Mouse (Mus musculus): ENCODE data around the gene Dnajc1.

Dnajc1 gene

GRCm38 (mm10) chr2:18300949-18301348, 91.7 kb downstream of the Dnajc1 start:
- DNase-seq (ENCODE audit: low spot score in 2 of 2): no peak

DNA sequence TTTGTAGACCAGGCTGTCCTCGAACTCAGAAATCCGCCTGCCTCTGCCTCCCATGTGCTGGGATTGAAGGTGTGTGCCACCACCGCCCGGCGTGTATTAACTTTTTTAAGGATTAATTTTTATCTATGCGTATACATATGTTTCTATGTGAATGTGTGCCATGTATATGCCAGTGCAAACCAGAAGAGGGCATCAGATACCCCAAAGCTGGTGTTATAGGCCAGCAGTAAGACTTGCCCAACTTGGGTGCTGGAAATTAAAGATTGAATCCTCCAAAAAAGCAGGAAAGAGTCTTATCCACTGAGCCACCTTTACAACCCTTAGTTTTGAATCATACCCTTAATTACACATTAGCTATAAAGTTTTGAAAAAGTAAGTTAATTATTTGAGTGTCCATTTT, 107.5 kb downstream of the Dnajc1 start:
- no peak for DNase-seq (ENCODE audit: low spot score in 2 of 2)

GRCm38 (mm10) chr2:18265736-18266135, 126.9 kb downstream of the Dnajc1 start:
- DNase-seq (ENCODE audit: low spot score in 2 of 2): no peak

DNA sequence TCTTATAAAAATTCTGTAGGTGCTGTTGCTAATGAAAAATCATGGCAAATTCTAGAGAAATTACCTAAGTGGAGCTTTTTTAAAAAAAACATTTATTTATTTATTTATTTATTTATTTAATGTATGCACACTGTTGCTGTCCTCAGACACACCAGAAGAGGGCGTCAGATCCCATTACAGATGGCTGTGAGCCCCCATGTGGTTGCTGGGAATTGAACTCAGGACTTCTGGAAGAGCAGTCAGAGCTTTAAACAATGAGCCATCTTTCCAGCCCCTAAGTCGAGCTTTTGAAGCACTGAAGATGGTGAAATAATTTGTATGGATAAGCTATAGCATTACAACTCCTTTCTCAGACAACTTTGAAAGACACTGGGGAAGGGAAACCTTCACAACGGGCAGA, 128.1 kb downstream of the Dnajc1 start:
- no peak for DNase-seq (ENCODE audit: low spot score in 2 of 2)

GRCm38 (mm10) chr2:18262298-18262697, 130.3 kb downstream of the Dnajc1 start:
- no peak for DNase-seq (ENCODE audit: low spot score in 2 of 2)

- DNase-seq (ENCODE audit: low spot score in 2 of 2): no peak
Measured at GRCm38 (mm10) chr2:18249224-18249623, 143.4 kb downstream of the Dnajc1 start.

GRCm38 (mm10) chr2:18235524-18235923, 157.1 kb downstream of the Dnajc1 start:
- DNase-seq (ENCODE audit: low spot score in 2 of 2): no peak

DNA sequence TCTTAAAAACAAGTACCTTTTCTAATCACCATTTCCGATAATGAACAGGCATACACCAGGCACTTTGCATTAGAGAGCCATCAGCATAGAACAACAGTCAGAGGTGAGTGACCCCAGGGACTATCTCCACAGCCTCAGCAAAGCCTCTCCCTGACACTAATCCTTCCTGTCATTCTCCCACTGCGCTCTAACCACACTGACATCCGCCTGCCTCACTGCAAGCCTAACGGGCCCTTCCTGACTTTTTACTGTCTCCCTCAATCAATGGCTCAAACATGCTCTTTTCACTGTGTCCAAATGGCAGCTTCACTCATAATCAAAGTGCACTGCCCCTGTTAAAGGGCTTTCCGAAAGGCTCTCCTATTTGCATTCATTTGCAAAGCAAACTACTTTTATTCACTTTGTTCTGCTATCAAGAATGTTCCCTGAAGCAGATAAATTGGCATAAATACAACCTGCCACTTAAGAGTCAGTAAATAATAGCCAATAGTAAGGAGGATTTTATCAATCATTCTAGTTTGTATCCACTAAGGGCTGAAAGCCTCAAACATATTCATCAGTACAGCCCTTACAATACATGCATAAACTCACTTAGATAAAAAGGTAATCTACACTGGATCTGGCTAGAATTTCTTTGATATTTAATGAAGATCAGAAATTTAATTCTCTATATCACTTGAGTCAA, 159.6 kb downstream of the Dnajc1 start:
- DNase-seq (ENCODE audit: low spot score in 2 of 2): no peak

- no peak for DNase-seq (ENCODE audit: low spot score in 2 of 2)
Measured at GRCm38 (mm10) chr2:18231143-18231542, 161.5 kb downstream of the Dnajc1 start.

- no peak for DNase-seq (ENCODE audit: low spot score in 2 of 2)
Measured at GRCm38 (mm10) chr2:18229279-18229678, 163.4 kb downstream of the Dnajc1 start.

DNA sequence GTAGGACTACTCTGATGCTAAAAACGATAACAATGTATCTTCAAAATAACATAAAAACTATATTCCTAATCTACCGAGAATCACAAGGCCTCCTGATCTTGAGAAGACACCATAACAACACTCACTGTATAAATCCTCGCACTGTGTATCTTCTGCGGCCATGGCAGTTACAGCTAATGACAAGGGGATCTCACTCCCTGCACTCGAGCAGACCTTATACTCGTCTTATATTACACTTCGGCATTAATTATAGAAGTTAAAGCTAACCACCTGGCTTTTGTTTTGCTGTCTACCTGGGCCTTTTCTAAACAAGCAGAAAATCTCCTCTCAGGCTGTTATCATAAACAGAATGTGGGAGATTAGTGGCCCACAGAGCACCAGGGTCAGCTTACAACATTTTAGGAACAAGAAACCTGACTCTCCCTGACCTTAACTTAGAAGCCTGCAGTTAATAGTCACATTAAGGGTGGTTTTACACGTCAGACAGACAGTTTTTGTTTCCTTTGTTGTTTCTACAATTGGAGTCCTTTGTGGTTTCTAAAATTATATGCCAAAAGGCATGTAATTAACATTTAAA, 164.1 kb downstream of the Dnajc1 start:
- no peak for DNase-seq (ENCODE audit: low spot score in 2 of 2)

DNA sequence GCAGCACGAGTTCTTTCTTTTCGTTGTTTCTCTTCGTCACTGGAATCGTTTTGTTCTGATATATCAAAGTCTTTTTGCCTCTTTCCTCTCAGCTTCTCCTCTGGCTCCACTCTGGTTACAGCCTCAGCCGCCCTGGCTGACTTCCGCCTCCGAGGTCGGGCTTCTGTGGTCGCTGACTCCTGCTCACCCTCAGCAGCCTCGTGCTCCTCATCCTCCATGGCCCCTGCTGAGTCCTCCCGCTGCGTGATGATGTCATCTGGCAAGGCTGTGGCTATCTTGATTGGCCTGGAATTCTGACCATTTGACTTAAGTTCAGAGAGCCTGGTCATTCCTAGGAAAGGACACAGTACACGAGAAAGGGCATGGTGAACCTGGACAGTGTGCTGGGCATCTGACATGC, 173.1 kb downstream of the Dnajc1 start:
- no peak for DNase-seq (ENCODE audit: low spot score in 2 of 2)

DNA sequence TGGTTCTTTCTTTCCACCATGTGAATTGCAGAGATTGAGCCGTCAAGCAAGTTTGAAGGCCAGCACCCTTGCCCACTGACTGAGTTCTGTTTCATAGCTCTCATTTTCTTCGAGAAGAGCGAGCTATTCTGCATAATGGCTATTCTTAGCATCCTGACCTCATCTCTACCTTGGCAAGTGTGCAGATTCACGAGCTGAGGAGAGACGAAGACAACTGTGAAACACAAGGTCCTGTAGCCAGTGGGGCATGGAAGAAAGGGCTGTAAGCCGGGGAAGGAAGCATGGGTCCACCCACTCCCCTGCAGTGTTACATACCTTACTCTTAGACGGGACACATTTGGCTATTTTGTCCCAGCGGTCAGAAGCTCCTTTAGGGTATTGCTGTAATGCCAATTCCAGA, 173.5 kb downstream of the Dnajc1 start:
- no peak for DNase-seq (ENCODE audit: low spot score in 2 of 2)

DNA sequence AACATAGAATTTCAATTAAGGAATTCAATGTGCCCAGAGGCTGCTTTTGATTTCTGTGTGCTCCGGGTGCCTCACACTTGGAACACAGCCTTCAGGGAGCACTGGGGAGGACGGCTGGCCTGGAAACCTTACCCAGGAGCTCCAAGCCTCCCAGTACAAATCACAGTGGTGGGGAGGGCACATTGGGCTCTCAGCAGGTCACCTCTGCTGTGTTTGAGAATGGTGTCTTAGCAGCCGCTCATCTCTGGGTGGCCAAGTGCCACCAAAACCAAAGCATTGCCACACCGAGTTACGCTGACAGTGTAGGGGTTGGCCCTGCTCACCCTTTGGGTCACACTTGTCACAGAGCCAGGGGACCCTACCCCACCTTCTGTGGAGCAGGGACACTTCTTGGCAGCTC, 174.1 kb downstream of the Dnajc1 start:
- no peak for DNase-seq (ENCODE audit: low spot score in 2 of 2)

GRCm38 (mm10) chr2:18217867-18218266, 174.8 kb downstream of the Dnajc1 start:
- DNase-seq (ENCODE audit: low spot score in 2 of 2): no peak

DNA sequence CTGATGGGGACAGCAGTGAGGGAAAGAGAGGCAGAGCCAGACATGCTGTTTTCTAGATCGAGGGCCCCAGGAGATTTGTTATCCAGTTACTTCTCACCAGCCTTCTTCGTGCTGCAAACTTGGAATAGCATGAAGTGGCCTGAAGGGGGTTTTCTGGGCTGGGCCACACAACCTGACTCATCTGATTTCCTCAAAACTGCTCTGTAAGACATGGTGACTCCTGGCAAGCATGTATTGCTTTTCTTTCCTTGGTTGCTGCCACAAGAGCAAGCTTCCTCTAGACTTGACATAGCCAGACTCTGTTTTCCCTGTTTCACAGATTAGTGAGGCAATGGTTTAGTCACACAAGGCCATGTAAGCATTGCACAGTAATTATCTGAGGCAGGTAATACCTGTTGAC, 178.6 kb downstream of the Dnajc1 start:
- no peak for DNase-seq (ENCODE audit: low spot score in 2 of 2)

DNA sequence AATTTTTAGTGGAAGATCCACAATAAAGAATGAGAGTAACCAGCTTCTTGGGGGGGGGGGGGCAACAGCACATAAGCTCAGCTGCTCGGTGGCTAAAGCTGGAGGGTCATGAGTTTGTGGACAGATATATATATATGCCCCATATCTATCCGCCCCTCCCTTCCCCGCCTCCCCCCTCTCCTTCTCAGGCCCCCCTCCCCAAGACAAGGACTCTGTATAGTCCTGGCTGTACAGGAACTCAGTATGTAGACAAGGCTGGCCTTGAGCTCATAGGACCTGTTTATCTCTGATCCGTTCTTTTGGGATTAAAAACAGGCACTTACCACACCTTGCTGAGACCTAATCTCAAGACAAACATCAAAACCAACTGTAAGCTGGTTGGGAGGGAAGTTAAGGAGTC, 182.7 kb downstream of the Dnajc1 start:
- no peak for DNase-seq (ENCODE audit: low spot score in 2 of 2)

GRCm38 (mm10) chr2:18209211-18209823, 183.3 kb downstream of the Dnajc1 start:
- DNase-seq (ENCODE audit: low spot score in 2 of 2): no peak

DNA sequence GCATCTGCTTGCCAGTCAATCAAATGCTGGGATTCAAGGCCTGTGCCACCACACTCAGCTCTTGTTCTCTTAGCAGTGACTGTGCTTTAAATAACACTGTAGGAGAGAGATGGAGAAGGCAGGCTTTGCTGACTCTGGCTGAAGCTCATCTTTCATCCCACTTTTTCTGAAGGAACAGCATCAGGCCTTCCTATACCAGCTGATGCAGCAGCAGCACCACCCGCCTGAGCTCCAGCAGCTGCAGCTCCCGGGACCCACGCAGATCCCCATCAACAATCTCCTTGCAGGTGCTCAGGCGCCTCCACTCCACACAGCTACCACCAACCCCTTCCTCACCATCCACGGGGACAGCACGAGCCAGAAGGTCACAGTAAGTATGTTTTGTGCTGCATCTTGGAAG, 184.1 kb downstream of the Dnajc1 start:
- no peak for DNase-seq (ENCODE audit: low spot score in 2 of 2)

DNA sequence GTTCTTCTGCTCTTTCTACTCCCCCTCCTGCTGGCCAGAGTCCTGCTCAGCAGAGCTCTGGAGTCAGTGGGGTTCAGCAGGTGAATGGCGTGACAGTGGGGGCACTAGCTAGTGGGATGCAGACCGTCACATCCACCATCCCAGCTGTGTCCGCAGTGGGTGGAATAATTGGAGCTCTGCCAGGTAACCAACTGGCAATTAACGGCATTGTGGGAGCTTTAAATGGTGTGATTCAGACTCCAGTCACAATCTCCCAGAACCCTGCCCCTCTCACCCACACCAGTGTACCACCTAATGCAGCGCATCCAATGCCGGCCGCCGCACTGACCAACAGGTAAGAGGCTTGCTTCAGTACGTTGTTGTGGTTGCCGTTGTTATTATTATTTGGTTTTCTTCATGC, 185.8 kb downstream of the Dnajc1 start:
- no peak for DNase-seq (ENCODE audit: low spot score in 2 of 2)

DNA sequence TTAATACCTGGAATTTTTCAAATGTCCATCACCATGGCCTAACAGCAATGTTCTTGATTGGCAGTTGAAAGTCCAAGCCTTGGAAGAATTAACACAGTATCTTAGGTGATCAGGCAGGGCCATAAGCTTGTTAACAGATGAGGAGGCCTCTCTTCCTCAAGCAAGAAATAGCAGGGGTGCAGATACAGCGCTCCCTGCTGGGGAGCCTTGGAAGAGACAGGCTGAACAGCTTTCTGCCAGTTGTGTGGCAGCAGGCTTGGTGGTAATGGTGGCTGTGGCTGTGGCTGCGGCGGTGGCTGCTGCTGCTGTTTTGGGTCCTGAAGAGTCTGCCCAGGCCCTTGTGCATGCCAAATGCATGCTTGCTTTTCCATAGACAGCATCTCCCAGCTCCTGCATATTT, 187.5 kb downstream of the Dnajc1 start:
- DNase-seq (ENCODE audit: low spot score in 2 of 2): peak in 1 of 2 experiments; percentile 37

DNA sequence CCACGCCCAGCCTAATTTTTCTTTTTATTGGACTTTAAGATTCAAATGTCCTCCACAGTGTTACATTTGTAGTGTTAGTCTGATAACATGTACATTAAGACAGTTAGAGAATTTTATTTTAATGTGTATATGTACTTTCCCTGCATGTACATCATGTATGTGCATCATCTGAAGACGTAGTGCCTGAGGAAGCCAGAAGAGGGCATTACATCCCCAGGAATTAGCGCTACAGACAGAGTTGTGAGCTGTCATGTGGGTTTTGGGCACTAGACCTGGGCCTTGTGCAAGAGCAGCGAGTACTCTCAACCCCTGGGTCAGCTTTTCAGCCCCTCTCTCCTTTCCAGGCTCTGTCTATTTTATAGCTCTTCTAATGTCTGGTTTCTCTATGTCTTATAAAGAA, 189.7 kb downstream of the Dnajc1 start:
- no peak for DNase-seq (ENCODE audit: low spot score in 2 of 2)

DNA sequence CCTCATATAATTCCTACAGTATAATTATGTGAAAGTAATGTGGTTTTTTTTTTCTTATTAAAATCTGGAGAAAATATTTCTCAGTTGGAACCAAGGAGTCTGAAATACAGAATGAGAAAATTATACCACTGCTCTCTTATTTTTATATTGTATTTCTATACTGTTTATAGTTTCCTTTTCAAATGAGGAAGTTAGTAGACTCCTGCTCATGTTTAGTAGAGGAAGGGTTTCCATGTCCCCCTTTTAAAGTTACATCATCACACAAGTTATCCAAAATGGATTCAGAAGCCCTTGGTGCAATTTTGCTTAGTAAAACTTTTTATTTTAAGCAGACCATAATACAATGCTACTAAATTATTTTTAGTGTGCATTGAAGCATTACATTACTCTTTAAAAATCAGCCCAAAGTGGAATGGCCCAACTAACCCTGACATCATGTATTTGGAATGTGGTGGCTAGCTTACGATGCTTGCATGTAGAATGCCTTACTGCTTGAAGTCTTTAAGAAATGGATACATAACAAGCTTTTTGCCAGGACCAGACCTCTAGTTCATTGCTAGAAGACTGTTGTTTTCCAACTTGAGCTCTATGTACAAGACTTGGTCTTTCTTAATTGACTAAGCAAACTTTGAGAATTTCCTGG, 190.7 kb downstream of the Dnajc1 start:
- DNase-seq (ENCODE audit: low spot score in 2 of 2): no peak
